Mouse (Mus musculus) CH12F3 (cell line): ENCODE measurements around the gene Foxred1.

Experiments
- in situ Hi-C: fragments of 300-500 bp; cut with MboI; formaldehyde crosslinking; loops from 2 replicates; pipeline ENCODE4 v1.14.3; 2020; ENCODE audit warnings: low sequenced_read_pairs

The Foxred1 gene

GRCm38 (mm10) chr9:35194048-35194447 lies 16.8 kb downstream of the Foxred1 start:
- in situ Hi-C loops, result no loop called here

DNA sequence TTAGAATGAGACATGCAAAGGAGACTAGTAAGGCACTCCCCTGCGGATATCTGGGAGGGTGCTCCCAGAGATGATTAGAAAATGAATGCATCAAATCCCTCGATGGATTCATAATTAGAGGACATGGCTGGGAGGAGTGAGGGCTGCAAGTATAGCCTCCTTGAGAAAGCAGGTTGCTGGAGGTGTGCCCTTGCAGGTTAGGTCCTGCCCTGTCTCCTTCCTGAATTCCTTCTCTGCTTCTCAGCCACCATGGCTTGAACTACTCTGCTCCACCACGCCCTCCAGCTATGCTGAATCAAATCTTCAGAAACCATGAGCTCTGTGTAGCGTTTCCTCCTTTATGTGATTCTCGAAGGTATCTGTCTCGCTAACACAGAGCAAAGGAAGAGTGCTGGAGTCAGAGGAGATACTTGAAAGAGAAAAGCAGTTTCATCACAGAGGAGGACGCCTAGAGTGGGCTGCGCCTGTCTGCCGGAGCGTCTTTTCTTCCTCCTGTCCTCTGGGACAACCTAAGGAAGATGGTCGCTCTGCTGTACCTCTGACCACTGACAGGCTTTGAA lies 17.8 kb downstream of the Foxred1 start:
- in situ Hi-C loops, result no loop called here

- in situ Hi-C loops, result no loop called here
Measured at GRCm38 (mm10) chr9:35188700-35189099, 22.2 kb downstream of the Foxred1 start.

GRCm38 (mm10) chr9:35187351-35187903 lies 23.4 kb downstream of the Foxred1 start:
- in situ Hi-C loops, result no loop called here

DNA sequence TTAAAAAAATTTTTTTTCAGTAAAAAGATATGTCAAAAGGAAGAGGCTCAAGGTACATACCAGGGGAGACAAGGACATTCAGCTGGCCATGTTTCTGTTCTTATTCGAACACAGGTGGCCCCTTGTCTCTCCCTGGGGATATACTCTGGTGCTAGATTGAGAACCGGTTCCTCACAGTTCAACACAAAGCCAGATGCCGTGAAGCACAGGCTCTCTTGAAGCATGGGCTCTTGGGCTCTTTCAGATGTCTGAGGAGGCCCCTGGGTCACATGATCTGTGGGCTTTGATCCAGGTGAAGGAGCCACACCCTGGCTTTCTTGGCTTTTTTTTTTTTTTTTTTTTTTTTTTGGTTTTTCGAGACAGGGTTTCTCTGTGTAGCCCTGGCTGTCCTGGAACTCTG lies 24.4 kb downstream of the Foxred1 start:
- in situ Hi-C loops, result no loop called here

DNA sequence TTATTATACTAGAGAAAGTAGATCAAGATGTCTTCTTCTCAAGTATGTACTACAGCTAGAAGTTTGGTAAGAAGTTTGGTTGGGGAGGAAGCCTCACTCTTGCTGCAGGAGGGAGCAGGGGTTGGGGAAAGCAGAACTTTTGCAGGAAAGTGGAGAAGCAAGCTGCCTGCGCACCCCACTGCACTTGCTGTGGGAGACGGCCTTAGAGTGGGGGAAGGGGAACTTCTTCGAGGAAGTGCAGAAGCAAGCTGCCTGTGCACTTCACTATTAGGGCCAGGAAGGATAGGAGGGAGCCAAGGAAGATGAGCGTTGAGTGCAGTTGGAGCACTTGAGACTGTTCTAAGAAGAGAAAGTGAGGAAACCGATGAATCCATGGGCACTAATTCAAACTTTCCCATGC lies 27.5 kb downstream of the Foxred1 start:
- in situ Hi-C loops, result no loop called here

DNA sequence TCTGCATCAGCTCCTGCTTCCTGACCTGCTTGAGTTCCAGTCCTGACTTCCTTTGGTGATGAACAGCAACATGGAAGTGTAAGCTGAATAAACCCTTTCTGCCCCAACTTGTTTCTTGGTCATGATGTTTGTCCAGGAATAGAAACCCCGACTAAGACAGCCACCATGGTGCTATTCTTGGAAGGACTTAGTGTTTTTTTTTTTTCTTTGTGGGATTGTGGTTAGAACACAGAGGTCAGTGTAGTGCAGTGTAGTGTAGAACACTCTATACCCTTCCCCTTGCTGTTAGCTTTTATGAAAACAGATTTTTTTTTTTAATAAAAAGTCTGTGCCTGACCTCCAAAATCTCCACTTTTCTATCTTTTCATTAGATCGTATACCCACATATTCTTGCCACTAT lies 28.0 kb downstream of the Foxred1 start:
- in situ Hi-C loops, result no loop called here

- in situ Hi-C loops, result no loop called here
Measured at GRCm38 (mm10) chr9:35176124-35176659, 34.7 kb downstream of the Foxred1 start.

DNA sequence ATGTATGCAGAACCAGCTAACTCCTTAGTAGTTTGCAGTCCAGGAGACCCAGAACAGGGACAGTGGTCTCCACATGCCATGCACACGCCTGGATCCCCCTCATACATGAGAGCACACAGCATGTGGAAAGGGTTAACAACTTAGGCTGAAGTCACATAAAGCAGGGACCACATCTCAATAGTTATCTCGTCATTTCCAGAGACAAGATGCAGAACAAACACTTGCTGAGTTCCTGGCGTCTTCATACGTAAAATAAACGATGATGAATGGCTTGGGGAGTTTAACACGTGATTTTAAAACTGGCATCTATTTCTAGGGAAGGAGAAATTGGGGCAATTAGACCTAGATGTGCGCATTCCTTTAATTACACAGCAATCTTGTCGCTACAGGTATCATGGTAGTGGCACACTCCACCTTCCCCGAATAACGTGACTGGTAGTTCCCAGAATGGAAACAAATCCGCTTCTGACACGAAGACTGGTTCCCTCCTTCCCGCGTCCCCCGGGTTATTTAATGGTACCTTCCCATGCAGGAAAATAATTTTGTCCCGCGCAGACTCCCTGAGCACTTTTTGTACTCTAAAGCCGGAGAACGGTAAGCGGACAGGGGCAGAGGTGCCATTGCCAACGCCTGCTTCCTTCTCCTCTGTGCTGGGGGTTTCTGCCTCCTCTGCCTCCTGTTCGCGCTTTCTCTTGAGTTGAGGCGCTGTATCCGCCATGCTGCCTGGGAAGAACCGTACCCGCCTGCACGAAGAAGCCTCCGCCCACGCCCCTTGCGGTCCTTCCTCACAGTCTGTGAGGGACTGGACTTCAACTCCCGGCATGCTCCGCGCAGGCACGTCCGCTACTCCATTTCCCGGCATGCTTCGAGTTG lies 35.4 kb downstream of the Foxred1 start, which contains the start of gene Dcps:
Gene Dcps (minus strand): TSS at position 811 of the 873 bp plus-strand sequence.
- in situ Hi-C loops, result no loop called here

GRCm38 (mm10) chr9:35173331-35173730 lies 37.5 kb downstream of the Foxred1 start:
- in situ Hi-C loops, result no loop called here

GRCm38 (mm10) chr9:35170071-35170470 lies 40.8 kb downstream of the Foxred1 start:
- in situ Hi-C loops, result no loop called here

- in situ Hi-C loops, result no loop called here
Measured at GRCm38 (mm10) chr9:35166798-35167635, 43.8 kb downstream of the Foxred1 start.

DNA sequence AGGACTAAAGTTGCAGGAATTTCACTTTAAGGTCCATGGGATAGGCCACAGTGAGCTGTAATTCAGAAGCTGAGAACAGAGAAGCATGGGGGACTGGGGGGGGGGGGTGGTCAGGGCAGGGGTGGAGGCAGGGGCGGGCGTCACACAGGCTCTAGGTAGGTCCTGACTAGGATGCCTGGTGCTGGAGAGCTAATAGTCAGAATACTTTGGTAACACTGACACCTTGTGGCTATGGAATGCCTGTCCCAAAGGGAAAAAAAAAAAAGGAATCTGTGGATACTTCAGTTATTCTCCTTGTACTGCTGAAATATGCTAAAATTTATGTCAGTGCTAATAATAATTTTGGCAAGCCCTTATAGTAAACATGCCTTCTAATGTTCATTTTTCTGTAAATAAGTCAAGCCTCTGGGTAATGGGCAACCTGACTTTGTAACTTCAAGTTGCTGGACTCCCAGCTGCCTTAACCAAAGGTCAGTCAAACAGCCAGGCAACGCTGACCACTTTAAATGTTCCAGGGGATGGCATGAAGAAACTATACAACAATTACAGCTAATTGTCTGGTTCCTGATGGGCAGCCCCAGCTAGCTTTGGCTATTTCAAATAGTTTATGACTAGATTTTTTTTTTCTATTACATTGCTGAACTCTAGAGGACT lies 44.6 kb downstream of the Foxred1 start:
- in situ Hi-C loops, result no loop called here

DNA sequence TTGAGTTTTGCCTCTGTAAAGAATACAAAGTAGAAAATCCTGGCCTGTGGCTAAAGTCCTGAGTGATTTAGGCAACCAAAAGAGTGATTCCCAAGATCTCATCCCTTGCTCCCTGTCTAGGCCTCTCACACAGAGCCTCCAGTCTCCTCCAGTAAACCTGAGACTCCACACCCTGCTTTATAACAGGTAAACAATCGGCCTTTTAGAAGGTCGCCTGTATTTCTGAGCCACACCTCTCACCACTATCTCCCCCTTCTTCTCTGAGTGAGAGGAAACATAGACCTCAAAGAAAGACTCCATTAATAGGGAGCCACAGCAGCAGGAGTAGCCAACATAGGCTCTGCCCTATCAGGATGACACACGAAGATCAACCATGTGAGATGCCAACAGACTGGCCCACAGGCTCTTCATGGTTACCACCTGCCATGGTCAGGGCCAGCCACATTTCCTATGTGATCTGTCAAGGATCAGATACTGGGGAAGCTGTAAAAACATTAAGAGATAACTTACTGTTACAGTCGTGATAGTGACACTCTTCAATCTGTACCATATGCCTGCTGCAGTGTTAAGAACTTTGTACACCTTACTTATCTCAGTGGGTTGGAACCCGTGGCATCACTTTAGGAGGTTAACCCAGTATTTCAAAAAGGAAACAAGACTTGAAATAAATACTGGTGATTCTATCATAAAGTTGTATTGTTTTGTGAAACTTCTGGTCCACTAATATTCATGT lies 46.5 kb downstream of the Foxred1 start:
- in situ Hi-C loops, result no loop called here

DNA sequence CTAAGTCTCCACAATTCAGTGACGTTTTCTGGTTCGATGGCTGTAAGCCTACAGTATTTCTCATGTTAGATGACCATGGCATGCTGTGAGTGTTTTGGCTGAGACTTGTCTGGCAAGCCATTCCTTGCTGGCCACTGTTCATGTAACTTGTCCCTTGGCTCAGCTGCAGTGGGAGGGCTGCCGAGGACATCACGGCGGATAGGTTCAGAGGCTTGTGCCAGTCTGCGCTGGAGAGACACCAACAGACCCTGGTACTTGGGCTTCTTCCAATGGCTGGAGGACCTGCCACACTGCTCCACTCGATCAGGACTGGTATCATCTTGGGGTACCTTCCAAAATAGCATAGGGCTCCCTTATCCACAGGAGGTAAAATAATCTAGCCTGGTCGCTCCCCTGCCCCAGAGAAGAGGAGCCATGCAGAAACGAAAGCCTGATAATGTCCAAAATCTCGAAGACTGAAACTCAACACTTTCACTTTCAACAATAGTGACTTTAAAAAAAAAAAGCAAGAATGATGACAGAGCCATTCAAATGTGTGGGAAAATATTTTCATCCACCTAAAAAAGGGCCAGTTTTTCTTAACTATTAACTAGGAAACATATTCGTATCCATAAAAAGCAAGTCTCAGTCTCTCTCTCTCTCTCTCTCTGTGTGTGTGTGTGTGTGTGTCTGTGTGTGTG lies 47.7 kb downstream of the Foxred1 start:
- in situ Hi-C loops, result no loop called here

- in situ Hi-C loops, result no loop called here
Measured at GRCm38 (mm10) chr9:35161721-35162120, 49.1 kb downstream of the Foxred1 start.

DNA sequence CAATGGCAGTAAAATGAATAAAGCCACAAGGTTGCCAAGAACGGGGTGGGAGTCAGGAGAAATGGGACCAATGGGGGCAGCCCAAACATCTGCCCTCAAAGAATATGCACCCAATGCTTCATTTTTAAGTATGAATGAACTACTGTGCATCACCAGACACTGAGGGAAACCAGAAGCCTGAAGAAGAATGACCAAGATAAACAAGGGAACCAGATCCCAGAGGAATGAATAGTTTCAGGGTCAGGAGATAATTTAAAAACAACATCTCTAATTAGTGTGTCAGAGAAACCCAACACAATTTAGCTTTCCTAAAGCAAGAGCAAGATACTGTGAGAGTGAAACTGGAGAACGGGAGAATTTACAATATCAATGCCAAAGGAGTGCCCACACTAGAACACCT lies 50.2 kb downstream of the Foxred1 start:
- in situ Hi-C loops, result no loop called here

DNA sequence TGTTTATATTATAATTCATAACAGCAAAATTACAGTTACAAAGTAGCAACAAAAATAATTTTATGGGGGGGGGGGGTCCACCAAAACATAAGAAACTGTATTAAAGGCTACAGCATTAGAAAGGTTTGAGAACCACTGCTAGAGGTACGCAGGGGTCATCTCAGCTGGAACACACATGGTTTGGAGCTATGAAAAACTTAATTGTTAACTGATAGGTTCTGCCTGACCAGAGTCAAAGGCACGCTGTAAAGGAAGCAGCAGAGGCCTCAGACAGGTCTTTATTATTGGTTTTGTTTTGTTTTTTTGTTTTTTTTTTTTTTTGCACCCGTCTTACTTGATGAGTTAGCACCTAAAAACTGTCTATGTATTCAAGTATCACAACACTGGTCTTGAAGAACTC lies 52.4 kb downstream of the Foxred1 start:
- in situ Hi-C loops, result no loop called here

DNA sequence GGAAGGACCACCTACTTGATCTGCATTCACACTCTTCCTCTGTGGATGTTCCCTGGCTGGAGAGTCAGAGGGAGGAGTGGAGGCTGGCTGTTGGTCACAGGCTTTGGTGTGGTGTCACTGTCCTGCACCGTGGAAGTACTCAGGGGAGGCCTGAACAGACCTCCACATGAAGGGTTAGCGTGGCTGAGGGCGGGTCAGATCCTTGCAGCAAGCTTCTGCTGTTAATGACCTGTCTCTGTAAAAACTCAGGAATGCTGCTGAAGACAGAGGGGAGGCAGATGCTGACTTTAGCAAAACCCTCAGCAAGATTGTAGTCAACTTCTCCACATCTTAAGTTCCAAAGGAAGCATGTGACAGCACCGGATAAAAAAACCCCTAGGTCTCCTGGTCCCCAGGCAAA lies 54.0 kb downstream of the Foxred1 start:
- in situ Hi-C loops, result no loop called here
